Mouse (Mus musculus): ENCODE measurements at regions not wholly inside any gene's neighbourhood (a gene's known extent, or its start where the extent isn't known, plus 50 kb on each side); places are given as distances from the start of the nearest gene placed in this dataset.
A peak's percentile ranks its signal among the peaks of the same experiment; 100 is the strongest.

DNA sequence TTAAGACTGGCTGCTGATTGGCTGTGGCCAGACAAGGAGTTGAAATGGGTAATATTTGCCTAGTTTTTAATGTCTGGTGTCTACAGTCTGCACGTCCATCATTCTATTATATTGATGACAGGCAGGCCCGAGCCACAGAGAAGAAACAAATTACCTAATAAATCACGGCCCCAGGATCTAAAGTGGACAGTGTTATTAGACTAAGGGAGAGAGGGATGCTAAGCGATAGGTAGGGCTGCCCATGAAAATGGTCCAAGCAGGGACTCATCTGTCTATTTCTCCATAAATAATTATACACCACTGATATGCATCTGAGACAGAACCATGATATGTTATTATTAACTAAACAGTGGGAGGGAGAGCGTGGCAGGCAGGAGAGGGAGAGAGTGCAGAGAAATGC lies 114.1 kb upstream of the Tle3 start:
- DNase-seq (ENCODE audit: extremely low read depth, low read depth): no peak

DNA sequence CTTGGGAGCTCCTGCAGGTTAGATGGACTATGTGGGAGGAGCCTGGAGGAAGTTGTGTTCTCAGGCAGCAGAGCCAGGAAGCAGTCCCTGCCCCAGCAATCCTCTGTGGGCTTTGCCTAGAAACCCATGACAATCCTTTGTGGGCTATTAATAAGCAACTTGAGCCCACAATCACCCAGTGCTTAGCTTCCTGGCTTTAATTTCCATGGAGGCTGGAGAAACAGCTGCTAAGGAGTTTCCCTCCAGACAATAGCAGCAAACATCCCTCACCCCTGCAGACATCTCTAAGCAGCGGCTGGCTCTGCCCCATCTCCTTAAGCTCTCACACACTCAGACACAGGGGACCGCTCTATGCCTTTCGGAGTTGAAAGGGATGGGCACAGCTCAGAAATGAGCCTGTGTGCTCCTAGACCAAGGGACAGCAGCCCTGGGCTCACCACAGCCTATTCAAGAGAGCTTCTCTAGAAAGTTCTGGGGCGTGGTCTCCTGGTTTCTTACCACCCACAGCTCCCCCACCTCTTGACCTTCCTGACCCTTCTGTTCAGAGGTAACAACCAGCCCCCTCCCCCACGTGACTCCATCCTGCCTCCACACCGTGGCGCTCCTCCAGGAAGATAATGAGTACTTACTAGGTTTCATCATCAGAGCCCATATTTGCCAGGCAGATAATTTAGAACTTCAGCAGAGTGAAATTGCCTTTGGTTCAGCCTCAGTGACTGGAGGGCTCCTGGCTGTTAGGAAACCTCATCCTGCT lies 112.6 kb upstream of the Tle3 start:
- no peak for DNase-seq (ENCODE audit: extremely low read depth, low read depth)

DNA sequence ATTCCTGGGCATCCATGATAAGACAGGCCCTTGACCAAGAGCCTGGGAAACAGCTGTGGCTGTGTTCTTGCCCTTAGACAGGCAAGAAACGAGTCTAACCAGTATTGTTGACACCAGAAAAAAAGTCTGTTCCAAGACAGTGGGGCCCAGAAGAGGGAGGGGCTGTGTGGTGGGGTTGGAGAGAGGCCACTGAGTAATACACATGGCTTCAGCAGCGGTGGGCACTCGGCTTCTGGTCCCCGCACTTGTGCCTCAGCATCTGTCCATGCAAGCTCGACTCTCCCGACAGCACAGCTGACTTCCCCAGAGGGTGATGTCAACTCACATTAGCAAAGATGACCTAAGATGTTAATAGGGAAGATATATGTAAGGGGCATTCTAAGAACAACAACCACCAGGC lies 110.9 kb upstream of the Tle3 start:
- no peak for DNase-seq (ENCODE audit: extremely low read depth, low read depth)

DNA sequence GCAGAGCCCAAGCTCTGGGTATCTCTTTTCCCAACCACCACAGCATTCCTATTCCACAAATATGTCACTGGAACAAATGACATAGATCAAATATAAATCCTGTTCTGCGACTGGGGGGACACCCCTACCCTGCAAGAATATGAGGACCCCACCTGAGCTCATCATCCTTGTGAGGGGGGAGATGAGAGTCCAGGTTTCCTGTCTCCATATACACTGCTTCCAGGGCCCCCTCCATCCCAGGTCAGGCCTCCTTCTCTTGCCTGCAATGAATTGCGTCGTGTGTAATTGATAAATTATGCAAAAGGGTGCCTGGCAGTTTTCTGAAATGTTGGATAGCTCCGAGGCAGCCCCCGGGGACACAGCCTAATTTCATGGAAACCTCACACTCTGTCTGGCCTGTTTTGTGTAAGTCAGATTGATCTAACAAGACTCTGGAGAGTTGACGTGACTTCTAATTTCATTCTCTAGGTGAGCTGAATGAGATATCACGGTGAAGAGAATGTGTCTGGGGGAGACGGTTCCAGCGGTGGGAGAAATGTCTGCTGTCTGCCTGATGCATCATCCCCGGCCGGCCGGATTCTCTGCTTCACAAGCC lies 110.3 kb upstream of the Tle3 start:
- no peak for DNase-seq (ENCODE audit: extremely low read depth, low read depth)

DNA sequence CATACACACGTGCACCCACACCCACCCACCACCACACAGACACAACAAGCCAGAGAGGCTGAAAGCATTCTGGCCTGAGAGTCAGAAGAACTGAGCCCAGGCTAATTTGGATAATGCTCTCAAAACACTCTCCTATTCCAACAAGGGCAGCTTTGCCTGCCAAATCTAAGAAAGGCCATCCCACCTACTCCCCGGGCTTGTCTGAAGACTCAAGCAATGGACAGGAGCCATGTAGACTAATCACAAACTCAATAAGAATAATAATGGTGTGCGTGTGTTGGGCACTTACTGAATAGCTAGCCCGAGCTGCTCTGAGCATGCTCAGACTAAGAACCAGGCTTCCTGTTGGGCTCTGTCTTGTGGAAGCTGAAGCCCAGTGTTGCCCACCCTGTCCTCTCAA lies 108.8 kb upstream of the Tle3 start:
- DNase-seq (ENCODE audit: extremely low read depth, low read depth): no peak

DNA sequence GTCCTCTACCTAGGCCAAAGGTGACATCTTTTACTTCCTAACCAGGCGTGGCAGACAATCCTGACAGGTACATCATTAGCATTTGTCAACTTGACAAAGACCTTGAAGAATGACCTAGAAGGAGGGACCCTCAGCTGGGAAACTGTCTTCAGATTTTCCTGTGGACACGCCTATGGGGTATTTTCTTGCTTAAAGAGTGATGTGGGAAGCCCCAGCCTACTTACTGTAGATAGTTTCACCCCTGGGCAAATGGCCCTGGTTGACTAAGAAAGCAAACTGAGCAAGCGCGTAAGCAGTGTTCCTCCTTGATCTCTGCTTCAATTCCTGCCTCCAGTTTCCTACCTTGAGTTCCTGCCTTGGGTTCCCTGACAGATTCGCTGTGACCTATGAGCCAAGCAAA lies 106.7 kb upstream of the Tle3 start:
- DNase-seq (ENCODE audit: extremely low read depth, low read depth): no peak

DNA sequence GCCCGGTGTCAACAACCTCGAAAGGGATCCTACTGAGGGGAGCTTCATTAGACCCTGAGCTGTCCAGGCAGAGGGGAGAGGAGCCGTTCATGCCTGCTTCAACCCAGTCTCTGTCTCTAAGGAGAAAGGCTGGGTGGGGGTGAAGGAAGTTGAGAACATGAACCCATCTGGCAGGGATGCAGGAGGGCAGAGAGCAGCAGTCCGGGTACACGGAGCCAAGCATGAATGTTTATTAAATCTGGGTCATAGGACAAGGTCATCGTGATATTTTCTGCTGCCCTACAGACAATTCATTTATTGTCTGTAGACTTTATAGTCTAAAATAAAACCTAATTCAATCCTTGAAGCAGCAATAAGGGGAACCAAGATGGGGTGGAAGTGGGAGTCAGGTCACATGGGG lies 105.2 kb upstream of the Tle3 start:
- no peak for DNase-seq (ENCODE audit: extremely low read depth, low read depth)

DNA sequence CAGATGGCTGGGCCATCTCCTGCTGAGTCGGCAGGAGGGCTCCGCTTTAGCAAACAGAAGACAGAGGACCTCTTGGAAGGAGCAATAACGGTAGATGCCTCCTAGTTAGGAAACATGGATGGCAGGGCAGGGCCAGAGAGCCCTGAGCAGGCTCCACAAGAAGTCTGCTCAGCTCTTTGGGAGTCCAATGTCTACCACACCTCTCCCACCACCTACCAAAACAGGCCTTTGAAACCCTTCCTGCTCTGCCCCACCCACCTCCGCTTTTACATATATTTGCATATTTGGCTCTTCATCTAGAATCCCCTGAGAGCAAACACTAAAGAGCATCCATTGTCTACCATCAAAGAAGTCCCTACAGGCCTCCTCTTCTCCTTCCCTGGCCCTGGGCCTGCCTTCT lies 104.6 kb upstream of the Tle3 start:
- no peak for DNase-seq (ENCODE audit: extremely low read depth, low read depth)

DNA sequence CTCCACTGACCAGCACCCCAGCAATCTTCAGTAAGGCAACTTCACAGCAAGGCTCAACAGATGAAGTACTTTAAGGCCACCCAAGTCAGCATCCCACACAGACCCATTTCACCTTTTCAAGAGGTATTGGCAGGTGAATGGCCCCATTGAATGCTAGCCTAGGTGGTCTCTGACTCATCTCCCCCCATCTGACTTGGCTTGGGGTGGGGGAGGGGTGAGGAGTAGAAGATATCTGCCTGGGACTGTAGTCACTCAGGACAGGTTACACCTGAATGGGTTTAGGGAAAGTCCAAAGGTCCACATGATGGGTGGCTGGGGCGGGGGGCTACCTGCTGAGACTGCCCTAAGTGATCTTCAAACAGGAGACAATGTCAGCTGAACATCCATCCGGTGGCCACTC lies 104.0 kb upstream of the Tle3 start:
- DNase-seq (ENCODE audit: extremely low read depth, low read depth): no peak

DNA sequence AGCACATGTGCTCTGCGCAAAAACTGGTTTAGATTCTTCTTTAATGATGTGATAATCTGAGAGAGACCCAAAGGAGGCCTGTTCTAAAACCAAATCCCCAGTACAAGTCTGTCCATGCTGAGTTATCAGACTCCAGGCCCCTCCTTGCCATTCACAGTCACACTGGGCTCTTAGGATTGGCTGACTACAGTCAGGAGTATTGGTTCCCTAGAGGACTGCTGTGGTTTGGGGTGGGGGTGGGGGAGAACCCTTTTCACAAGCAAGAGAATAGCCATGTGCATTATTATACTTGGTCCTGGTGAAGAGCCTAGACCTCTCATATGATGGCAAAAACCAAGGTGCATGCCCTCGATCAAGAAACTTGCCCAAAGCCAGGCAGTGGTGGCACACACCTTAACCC lies 103.5 kb upstream of the Tle3 start:
- DNase-seq (ENCODE audit: extremely low read depth, low read depth): no peak

DNA sequence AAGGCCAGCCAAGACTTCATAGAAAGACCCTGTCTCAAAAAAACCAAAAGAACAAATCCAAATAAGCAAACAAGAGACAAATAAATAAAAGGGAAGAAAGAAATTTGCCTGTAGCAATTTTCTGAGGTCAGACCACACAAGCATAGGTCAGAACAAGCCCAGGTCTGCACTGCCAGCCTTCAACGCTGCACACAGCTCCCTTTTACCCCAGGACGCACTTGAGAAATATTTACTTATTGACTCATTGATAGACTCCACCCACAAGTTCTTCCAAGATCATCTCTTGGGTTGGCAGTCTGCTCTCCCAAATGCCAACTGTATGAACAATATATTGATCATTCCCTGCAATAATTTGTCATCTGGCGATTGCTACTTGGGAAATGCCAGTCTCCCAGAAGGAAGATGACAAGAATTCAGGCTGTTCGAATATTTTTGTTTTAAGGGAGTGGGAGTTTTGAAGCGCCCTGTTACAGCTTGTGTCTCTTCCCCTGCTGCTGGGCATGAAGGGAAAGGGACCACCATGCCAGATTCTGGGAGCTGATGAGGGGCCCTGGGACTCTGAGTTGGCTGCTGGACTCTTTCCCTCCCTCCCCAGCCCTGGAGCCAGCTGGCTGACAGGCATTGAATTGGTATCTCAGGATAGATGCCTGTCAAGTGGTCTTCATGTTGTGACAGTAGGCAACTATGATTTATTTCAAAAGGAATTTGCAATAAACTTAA lies 102.9 kb upstream of the Tle3 start:
- no peak for DNase-seq (ENCODE audit: extremely low read depth, low read depth)

DNA sequence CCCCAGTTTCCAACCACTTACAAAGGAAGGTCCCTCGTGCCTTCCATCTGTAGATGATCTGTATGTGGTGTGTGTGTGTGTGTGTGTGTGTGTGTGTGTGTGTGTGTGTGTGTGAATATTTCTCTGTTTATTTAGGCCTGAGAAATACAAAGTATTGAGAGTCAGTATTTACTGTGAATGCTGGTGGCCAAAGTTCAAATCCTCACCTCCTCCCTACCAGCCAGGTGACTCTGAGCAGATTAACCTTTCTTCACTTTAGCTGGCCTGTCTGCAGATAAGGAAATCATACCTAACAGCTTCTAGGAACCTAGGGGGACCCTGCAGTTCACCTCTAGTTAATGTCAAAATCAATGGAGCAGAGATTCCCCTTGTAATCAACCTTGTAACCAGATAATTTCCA lies 100.9 kb upstream of the Tle3 start:
- no peak for DNase-seq (ENCODE audit: extremely low read depth, low read depth)

DNA sequence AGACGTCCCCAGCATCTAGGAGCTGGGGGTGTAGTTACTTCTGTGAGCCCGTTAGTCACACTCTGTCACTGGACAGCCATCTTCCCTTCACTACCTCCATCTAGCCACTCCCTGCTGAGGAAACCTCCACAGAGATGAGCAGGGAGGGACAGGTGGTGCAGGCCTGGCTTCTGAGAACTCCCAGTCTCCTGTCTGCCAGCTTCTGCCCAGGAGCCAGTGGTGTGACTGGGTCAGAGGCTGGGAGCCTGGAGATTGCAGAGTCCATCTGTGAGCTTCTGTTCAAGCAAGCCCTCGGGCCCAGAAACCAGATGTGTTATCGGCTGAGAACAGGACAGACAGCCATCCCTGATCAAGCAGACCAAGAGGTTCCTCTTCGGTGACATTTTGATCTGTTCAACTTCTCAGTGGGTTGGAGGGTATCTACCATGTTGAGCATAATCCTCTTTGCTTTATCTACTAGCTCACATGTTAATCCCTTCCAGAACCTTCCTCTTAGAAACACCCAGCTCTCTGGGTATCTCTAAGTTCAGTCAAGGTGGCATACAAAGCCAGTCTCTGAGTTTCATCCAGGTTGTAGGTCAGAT lies 100.3 kb upstream of the Tle3 start:
- DNase-seq (ENCODE audit: extremely low read depth, low read depth): peak; percentile 73

DNA sequence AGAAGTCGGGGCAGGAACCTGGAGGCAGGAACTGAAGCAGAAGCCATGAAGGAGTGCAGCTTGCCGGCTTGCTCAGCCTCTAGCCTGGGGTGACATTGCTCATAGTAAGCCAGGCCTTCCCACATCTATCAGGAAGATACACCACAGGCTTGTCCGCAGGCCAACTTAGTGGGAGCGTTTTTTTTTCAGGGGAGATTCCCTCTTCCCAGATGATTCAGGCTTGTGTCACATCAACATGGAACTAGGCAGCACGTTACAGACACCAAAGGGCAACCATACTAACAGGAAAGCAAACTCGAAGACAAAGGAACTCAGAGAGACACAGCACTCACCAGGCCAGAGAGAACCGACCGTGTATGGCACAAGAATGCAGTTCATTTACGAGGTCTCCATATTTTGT lies 98.1 kb upstream of the Tle3 start:
- no peak for DNase-seq (ENCODE audit: extremely low read depth, low read depth)

DNA sequence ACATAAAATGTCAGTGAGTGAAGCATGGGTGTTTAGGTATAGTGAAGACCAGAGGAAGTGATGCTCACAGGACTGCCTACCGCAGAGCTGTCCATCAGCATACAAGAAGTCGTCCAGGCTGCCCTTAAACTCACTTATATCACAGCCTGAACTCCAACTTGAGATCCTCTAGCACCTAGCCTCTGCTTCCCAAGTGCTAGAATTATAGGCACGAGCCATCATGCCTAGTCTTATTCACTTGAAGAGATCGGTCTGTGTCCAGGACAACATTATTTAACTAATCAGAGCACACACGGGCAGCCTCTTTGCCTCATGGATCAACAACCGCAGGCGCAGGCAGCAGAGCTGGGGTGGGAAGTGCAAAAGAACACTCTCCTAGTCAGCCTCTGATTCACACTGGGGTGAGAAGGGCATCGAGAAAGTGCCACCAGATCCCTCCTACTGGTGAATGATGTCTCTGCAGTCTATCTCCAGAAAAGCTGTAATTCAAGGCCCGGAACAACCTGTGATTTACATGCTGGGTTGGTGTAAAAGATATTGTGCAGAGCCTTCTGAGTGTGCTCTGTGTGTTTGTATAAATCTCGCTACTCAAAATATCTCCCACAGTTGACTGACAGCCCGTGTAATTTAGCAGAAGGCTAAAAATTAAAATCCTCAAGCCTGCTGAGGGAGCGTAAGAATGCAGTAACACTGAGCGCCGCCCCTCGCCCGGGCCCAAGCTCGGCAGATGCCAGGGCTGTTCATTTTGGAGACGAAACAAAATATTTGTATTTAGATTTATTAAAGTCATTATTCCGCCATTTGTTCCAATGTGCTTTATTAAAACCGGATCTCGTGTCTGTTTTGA lies 94.6 kb upstream of the Tle3 start:
- peak; percentile 54 for DNase-seq (ENCODE audit: extremely low read depth, low read depth)

DNA sequence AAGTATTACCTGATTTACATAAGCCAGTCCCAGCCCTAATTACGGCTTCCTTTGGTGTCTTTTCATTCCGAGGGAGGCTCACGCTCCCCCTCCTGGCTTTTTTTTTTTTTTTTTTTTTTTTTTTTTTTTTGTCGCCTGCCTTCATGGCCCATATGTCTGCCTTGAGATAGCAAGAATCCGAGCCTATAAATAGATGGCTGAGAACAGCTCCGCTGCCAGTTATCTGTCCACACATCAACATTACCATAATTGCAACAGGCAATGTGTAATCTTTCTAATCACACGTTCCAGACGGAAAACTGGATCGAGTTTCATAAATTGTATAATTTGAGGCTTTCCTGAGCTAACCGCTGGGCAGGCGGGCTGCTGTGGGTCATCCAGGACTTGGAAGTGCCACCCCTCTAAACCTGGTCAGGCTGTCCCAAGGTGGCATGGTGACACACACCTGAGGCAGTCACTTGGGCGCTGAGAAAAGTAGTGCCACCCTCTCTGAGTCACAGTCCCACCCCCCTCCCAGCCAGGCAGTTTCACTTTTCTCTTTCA lies 93.9 kb upstream of the Tle3 start:
- DNase-seq (ENCODE audit: extremely low read depth, low read depth): peak; percentile 44

DNA sequence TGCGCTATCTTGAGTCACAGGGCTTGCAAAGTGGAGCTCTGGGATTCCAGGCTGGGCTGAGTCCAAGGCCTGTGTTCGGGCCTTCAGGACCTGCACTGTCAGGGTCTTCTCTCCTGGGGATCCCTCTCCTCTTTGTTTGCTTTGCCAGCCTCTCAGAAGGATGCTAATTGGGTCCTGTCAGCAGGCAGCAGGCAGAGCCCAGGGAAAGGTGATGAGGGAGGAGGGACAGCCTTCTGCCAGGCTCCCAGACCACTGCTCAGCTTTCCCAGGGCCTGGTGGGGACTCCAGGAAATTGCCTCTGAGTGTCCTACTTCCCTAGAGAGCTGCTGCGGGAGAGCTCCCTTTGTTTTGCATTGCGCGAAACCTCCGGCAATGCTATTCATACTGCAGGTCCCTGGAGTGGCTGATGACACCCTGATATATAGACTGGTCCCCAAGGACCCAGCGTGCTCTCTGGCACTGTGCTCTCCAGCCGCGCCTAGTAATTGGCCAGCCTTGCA lies 93.1 kb upstream of the Tle3 start:
- DNase-seq (ENCODE audit: extremely low read depth, low read depth): no peak

DNA sequence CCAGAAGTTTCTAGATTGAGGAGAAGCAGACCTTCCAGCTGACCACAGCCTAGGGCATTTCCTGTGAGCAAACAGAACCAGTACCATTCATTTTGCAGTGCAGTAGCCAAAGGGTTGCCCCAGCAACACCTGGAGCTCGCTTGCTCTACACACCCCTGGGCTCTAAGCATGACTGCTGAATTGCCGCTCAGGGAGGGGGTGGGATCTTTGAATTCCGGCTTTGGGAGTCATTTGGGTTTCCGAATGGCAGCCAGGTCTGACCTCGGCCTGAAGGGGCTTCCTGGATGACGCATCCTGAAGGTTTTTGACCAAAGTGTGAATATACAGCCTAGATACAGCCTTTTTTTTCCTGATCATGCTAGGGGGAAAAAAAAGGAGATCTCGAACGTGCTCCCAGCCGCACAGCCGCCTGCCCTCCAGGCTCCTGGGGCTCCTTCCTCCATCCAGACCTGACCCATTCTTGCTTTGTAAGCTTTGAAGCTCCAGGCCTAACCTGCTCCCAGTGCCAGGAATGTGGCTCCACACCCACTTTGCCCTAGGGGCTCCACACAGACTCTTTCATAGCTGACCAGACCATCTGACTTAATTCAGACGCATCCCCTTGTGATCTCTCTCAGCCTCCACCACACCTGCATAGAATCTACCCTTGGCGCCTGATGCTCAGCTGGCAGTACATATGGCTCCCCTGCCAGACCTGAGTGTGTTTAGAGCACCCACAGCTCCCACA lies 91.1 kb upstream of the Tle3 start:
- no peak for DNase-seq (ENCODE audit: extremely low read depth, low read depth)

DNA sequence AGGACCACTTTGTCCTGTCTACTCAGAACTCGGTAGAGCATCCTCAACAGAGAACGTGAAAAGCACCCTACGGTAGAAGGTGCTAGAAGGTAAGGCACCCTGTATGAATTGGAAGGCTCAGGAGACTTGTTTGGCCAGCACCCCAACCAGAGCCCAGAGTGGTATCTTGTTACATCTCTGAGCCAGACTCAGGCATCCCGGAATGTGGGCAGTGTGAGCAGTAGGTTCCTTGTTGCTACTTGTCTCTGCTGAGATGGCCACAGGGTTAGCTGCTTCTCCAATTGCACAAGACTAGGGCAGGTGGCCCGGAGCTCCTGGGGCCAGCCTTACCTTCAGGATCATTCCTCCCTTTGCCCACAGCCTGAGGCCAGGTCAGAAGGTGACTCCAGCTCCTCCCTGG lies 88.9 kb upstream of the Tle3 start:
- DNase-seq (ENCODE audit: extremely low read depth, low read depth): no peak
